Mouse (Mus musculus): ENCODE results near the gene Tmem229a. TPM values are rescaled to one million over a fixed set of nuclear protein-coding genes. Genes with fewer than 3 reads are reported as not detected.
A peak's percentile ranks its signal among the peaks of the same experiment; 100 is the strongest.

Tmem229a gene
- total and polyA plus RNA-seq, 2 experiments, result 0.12 to 0.65 TPM

DNA sequence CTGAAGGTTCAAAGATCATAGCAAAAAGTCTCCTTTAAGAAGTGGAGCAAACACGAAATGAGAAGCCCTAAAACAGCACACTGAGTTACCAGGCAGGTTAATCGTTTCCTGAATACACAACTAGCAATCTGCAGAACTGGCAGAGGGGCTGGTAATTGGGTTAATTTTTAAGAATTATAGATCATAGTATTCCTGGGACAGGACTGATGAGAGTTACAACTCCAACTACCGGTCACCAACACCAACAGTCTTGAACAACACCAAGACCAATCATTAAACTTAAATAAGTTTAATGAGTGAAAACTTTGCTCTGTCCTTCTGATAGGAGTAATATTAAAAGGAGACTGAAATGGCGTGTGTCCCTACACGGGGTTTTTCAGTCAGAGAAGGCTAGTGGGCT, 3.8 kb downstream of the Tmem229a start:
- H3K9ac ChIP-seq (ENCODE audit: low read depth, low read length), result no peak overlapping the region
- peak; percentile 92 for DNase-seq (ENCODE audit: extremely low read depth, low read depth, low spot score)
- H3K36me3 ChIP-seq (ENCODE audit: control insufficient read depth, insufficient read depth, low read length), result no peaks in the 10 kb centered on the region
- WGBS, result 26% methylated on average over 5 of the region's 5 CpGs
- H3K79me2 ChIP-seq (ENCODE audit: control insufficient read depth, insufficient read depth, low read length), result no peaks in the 10 kb centered on the region
- no peak overlapping the region for H3K4me3 ChIP-seq (ENCODE audit: insufficient read depth, low read depth, low read length)
- no peak overlapping the region for H3K27ac ChIP-seq (replicated peaks; ENCODE audit: insufficient read depth, low read depth, low read length)
- peaks cover 7% of the 10 kb centered on the region for H3K4me1 ChIP-seq (ENCODE audit: control insufficient read depth, insufficient read depth, low read length)
- TF ChIP-seq POLR2A (IDR thresholded peaks at IDR 0.05; ENCODE audit: extremely low read depth, insufficient read depth, low read length) (no peak), CTCF (IDR thresholded peaks at IDR 0.05; ENCODE audit: low read depth, low read length) (no peak)
- H3K27me3 ChIP-seq (ENCODE audit: control insufficient read depth, insufficient read depth, low read length), result 0 out of 2 replicates have a peak, but pooled peaks cover 4% of the 10 kb centered on the region

DNA sequence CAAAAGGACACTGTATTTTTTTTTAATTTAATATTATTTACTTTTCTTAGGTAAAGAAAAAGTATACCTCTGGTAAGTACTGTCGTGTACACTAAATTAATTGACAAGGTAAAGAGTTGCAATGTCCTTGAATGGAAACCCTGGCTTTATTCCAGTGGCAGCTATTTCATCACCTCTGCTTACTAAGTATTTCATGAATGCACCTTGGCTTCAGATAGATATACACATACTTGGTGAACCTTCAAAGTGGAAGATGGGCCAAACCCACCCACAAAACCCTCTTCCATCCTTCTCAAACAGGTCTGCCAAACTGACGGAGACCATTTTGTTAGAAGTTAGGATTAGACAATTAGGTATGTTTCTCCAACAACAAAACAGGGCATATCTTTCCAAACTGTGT, 5.4 kb downstream of the Tmem229a start:
- DNase-seq (ENCODE audit: extremely low read depth, low read depth, low spot score), result peak; percentile 94
- H3K4me3 ChIP-seq (ENCODE audit: insufficient read depth, low read depth, low read length), result no peak overlapping the region
- H3K4me1 ChIP-seq (ENCODE audit: control insufficient read depth, insufficient read depth, low read length), result peaks cover 7% of the 10 kb centered on the region
- WGBS, result 19% methylated on average over 2 of the region's 2 CpGs
- 0 out of 2 replicates have a peak, but pooled peaks cover 4% of the 10 kb centered on the region for H3K27me3 ChIP-seq (ENCODE audit: control insufficient read depth, insufficient read depth, low read length)
- no peaks in the 10 kb centered on the region for H3K79me2 ChIP-seq (ENCODE audit: control insufficient read depth, insufficient read depth, low read length)
- H3K27ac ChIP-seq (replicated peaks; ENCODE audit: insufficient read depth, low read depth, low read length), result no peak overlapping the region
- no peaks in the 10 kb centered on the region for H3K36me3 ChIP-seq (ENCODE audit: control insufficient read depth, insufficient read depth, low read length)
- no peak for TF ChIP-seq POLR2A (IDR thresholded peaks at IDR 0.05; ENCODE audit: extremely low read depth, insufficient read depth, low read length)
- no peak for TF ChIP-seq CTCF (IDR thresholded peaks at IDR 0.05; ENCODE audit: low read depth, low read length)
- H3K9ac ChIP-seq (ENCODE audit: low read depth, low read length), result no peak overlapping the region

- WGBS, result 88% methylated on average over 11 of the region's 11 CpGs
- Histone ChIP-seq H3K4me1 (ENCODE audit: control insufficient read depth, insufficient read depth, low read length) (no peaks in the 10 kb centered on the region), H3K27me3 (ENCODE audit: control insufficient read depth, insufficient read depth, low read length) (no peaks in the 10 kb centered on the region), H3K9ac (ENCODE audit: low read depth, low read length) (no peak overlapping the region), H3K4me3 (ENCODE audit: insufficient read depth, low read depth, low read length) (no peak overlapping the region), H3K36me3 (ENCODE audit: control insufficient read depth, insufficient read depth, low read length) (no peaks in the 10 kb centered on the region), H3K27ac (replicated peaks; ENCODE audit: insufficient read depth, low read depth, low read length) (no peak overlapping the region), H3K79me2 (ENCODE audit: control insufficient read depth, insufficient read depth, low read length) (no peaks in the 10 kb centered on the region)
- no peak for TF ChIP-seq CTCF (IDR thresholded peaks at IDR 0.05; ENCODE audit: low read depth, low read length)
- TF ChIP-seq POLR2A (IDR thresholded peaks at IDR 0.05; ENCODE audit: extremely low read depth, insufficient read depth, low read length), result no peak
- no peak for DNase-seq (ENCODE audit: extremely low read depth, low read depth, low spot score)
Measured at GRCm38 (mm10) chr6:24925076-24925785, 30.9 kb downstream of the Tmem229a start.

DNA sequence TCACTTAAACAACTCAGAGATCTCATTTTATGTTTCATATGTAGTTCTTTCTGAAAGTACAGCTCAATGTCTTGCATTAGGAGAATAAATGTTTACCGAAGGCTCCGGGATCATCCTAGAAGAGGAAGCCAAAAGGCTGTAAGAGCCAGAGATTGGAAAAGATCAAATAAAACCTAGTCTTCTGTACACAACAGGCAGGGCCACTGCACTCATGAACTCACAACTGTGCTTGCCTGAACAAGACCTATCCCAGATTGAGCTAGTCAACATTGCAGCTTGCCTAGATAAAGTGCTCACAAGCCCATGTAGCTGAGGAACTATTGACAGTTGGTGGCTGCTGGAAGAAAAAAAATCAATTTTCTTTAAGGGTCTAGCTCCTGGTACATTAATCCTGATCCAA, 42.5 kb downstream of the Tmem229a start:
- Histone ChIP-seq H3K27me3 (ENCODE audit: control insufficient read depth, insufficient read depth, low read length) (no peaks in the 10 kb centered on the region), H3K4me3 (ENCODE audit: insufficient read depth, low read depth, low read length) (no peak overlapping the region), H3K4me1 (ENCODE audit: control insufficient read depth, insufficient read depth, low read length) (0 out of 2 replicates have a peak, but pooled peaks cover 1% of the 10 kb centered on the region), H3K36me3 (ENCODE audit: control insufficient read depth, insufficient read depth, low read length) (no peaks in the 10 kb centered on the region), H3K27ac (replicated peaks; ENCODE audit: insufficient read depth, low read depth, low read length) (no peak overlapping the region), H3K9ac (ENCODE audit: low read depth, low read length) (no peak overlapping the region), H3K79me2 (ENCODE audit: control insufficient read depth, insufficient read depth, low read length) (no peaks in the 10 kb centered on the region)
- WGBS, result 24% methylated on average over 2 of the region's 2 CpGs
- TF ChIP-seq CTCF (IDR thresholded peaks at IDR 0.05; ENCODE audit: low read depth, low read length), result no peak
- TF ChIP-seq POLR2A (IDR thresholded peaks at IDR 0.05; ENCODE audit: extremely low read depth, insufficient read depth, low read length), result no peak
- DNase-seq (ENCODE audit: extremely low read depth, low read depth, low spot score), result peak; percentile 92

- H3K27me3 ChIP-seq (ENCODE audit: control insufficient read depth, insufficient read depth, low read length), result no peaks in the 10 kb centered on the region
- TF ChIP-seq POLR2A (IDR thresholded peaks at IDR 0.05; ENCODE audit: extremely low read depth, insufficient read depth, low read length), result no peak
- no peak for TF ChIP-seq CTCF (IDR thresholded peaks at IDR 0.05; ENCODE audit: low read depth, low read length)
- H3K4me1 ChIP-seq (ENCODE audit: control insufficient read depth, insufficient read depth, low read length), result 0 out of 2 replicates have a peak, but pooled peaks cover 1% of the 10 kb centered on the region
- peak; percentile 40 for DNase-seq (ENCODE audit: extremely low read depth, low read depth, low spot score)
- H3K4me3 ChIP-seq (ENCODE audit: insufficient read depth, low read depth, low read length), result no peak overlapping the region
- no peak overlapping the region for H3K27ac ChIP-seq (replicated peaks; ENCODE audit: insufficient read depth, low read depth, low read length)
- H3K36me3 ChIP-seq (ENCODE audit: control insufficient read depth, insufficient read depth, low read length), result no peaks in the 10 kb centered on the region
- no peak overlapping the region for H3K9ac ChIP-seq (ENCODE audit: low read depth, low read length)
- H3K79me2 ChIP-seq (ENCODE audit: control insufficient read depth, insufficient read depth, low read length), result no peaks in the 10 kb centered on the region
Measured at GRCm38 (mm10) chr6:24910728-24911105, 45.4 kb downstream of the Tmem229a start.

DNA sequence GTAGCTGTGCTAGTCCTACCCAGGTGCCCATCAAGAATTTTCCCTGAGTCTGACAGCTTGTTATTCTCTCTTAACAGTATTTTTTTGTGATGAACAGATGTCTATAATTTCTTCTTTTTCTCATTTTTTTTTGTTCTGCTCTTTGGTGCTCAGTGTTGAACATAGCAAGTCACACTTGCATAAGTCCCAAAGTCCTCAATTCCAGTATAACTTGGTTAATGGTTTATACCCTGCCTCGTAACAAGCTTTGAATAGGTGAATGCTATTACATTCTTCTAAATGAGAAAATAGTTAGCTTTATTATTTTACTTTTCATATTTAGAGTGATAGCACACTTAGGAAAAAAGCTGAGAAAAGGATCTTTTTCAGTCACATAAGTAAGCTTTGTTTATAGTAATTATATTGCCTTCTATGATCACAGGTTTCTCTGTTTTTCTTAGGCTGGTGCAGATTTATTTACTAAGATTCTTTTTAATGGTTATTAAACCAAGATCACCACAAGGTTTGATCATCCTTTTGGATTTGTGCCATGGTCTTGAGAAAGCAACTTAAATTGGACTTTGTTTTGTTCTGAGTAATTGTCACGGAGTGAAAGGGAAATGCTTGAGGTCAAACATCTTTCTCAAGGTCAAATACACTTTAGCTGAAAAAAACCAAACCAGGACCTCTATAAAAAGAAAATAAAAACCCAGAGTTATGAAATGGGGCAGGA, 45.9 kb downstream of the Tmem229a start:
- no peak overlapping the region for H3K9ac ChIP-seq (ENCODE audit: low read depth, low read length)
- H3K79me2 ChIP-seq (ENCODE audit: control insufficient read depth, insufficient read depth, low read length), result no peaks in the 10 kb centered on the region
- H3K4me1 ChIP-seq (ENCODE audit: control insufficient read depth, insufficient read depth, low read length), result 0 out of 2 replicates have a peak, but pooled peaks cover 1% of the 10 kb centered on the region
- DNase-seq (ENCODE audit: extremely low read depth, low read depth, low spot score), result peak; percentile 59
- TF ChIP-seq CTCF (IDR thresholded peaks at IDR 0.05; ENCODE audit: low read depth, low read length) (no peak), POLR2A (IDR thresholded peaks at IDR 0.05; ENCODE audit: extremely low read depth, insufficient read depth, low read length) (no peak)
- no peak overlapping the region for H3K4me3 ChIP-seq (ENCODE audit: insufficient read depth, low read depth, low read length)
- no peaks in the 10 kb centered on the region for H3K36me3 ChIP-seq (ENCODE audit: control insufficient read depth, insufficient read depth, low read length)
- H3K27ac ChIP-seq (replicated peaks; ENCODE audit: insufficient read depth, low read depth, low read length), result no peak overlapping the region
- 11% methylated on average over 2 of the region's 2 CpGs for WGBS
- no peaks in the 10 kb centered on the region for H3K27me3 ChIP-seq (ENCODE audit: control insufficient read depth, insufficient read depth, low read length)

All from liver, adult 2 months (tissue).